Mouse (Mus musculus) liver, embryonic 15.5 days (tissue): Measurements from ENCODE around the gene Olfr544. TPM values are rescaled to one million over a fixed set of nuclear protein-coding genes. Genes with fewer than 3 reads are reported as not detected.

Experiments used
- ATAC-seq: fragments of 200-750 bp; cut with Nextera tagmentation; 2 replicates; pipeline ENCODE4 v1.8.0; 2017; ENCODE audit warnings: moderate number of reproducible peaks, mild to moderate bottlenecking, moderate library complexity; ENCODE audit not compliant: insufficient read depth
- H3K27ac ChIP-seq: fragments of 300-500 bp; sonication (generic); replicated peaks from 2 replicates; pipeline ENCODE4 v1.5.1; 2015; ENCODE audit warnings: mild to moderate bottlenecking, inconsistent platforms
- H3K27me3 ChIP-seq: fragments of 300-500 bp; sonication (generic); 2 replicates; pipeline ENCODE4 v1.6.1; 2015; ENCODE audit warnings: mild to moderate bottlenecking, inconsistent platforms
- H3K36me3 ChIP-seq: fragments of 300-500 bp; sonication (generic); replicated peaks from 2 replicates; pipeline ENCODE4 v1.6.1; 2015; ENCODE audit warnings: moderate library complexity, mild to moderate bottlenecking, inconsistent platforms
- H3K4me1 ChIP-seq: fragments of 300-500 bp; sonication (generic); replicated peaks from 2 replicates; pipeline ENCODE4 v1.6.1; 2015; ENCODE audit warnings: inconsistent platforms
- H3K4me2 ChIP-seq: fragments of 300-500 bp; sonication (generic); 2 replicates; pipeline ENCODE4 v1.6.1; 2015; ENCODE audit warnings: moderate library complexity, mild to moderate bottlenecking, inconsistent platforms
- H3K4me3 ChIP-seq: fragments of 300-500 bp; sonication (generic); replicated peaks from 2 replicates; pipeline ENCODE4 v1.5.1; 2015; ENCODE audit warnings: mild to moderate bottlenecking, inconsistent platforms
- H3K9ac ChIP-seq: fragments of 300-500 bp; sonication (generic); 2 replicates; pipeline ENCODE4 v1.6.1; 2015; ENCODE audit warnings: moderate library complexity, mild to moderate bottlenecking, inconsistent platforms
- H3K9me3 ChIP-seq: fragments of 300-500 bp; sonication (generic); replicated peaks from 2 replicates; pipeline ENCODE4 v1.6.1; 2016; ENCODE audit warnings: inconsistent platforms
- WGBS: fragments of 180-500 bp; shearing (Covaris S2); methylation state at CpG from one replicate; pipeline ENCODE4 v1.1.7; 2015; ENCODE audit warnings: mixed read lengths; ENCODE audit not compliant: insufficient replicate concordance; 5-methylcytosine and 5-hydroxymethylcytosine counted together
- polyA plus RNA-seq: library from polyadenylated mRNA; unstranded; fragments of >200 nt; fragmentation: Nextera tagmentation; extraction: Ambion mirVana; gene quantifications from 2 replicates; pipeline ENCODE4 v1.2.1, GENCODE M21; 2015

Gene Olfr544
- polyA plus RNA-seq, result 0.07 TPM in 2 replicates

- Histone ChIP-seq H3K27me3 (no peaks in the 10 kb centered on the region), H3K4me3 (no peak within 1 kb of the TSS), H3K9me3 (no peaks in the 10 kb centered on the region), H3K36me3 (no peaks in the 10 kb centered on the region), H3K9ac (no peak within 1 kb of the TSS), H3K4me1 (peaks cover 20% of the 10 kb centered on the region), H3K4me2 (no peak within 1 kb of the TSS), H3K27ac (no peak within 1 kb of the TSS)
- WGBS, result 25% methylated on average over 1 of the region's 1 CpGs
- no peak for ATAC-seq
Measured at GRCm38 (mm10) chr7:102488161-102488560, at the start of gene Olfr544. TSS of gene Olfr544 (minus strand) at chr7:102488313.

GRCm38 (mm10) chr7:102534449-102534848, 46.3 kb upstream of the Olfr544 start, which contains the start of gene Olfr547:
TSS of gene Olfr547 (plus strand) at chr7:102534749.
- Histone ChIP-seq H3K4me3 (no peak within 1 kb of the TSS), H3K4me2 (no peak within 1 kb of the TSS), H3K27ac (no peak within 1 kb of the TSS), H3K9ac (no peak within 1 kb of the TSS), H3K27me3 (no peaks in the 10 kb centered on the region), H3K36me3 (no peaks in the 10 kb centered on the region), H3K9me3 (no peaks in the 10 kb centered on the region), H3K4me1 (no peaks in the 10 kb centered on the region)
- ATAC-seq, result no peak
- WGBS, result 36% methylated on average over 1 of the region's 1 CpGs

- ATAC-seq, result no peak
- WGBS, result 52% methylated on average over 1 of the region's 1 CpGs
- H3K4me3 ChIP-seq, result no peak overlapping the region
Measured at GRCm38 (mm10) chr7:102529052-102529451, 40.9 kb upstream of the Olfr544 start.

GRCm38 (mm10) chr7:102517051-102517335, 28.9 kb upstream of the Olfr544 start:
- WGBS, result 40% methylated on average over 2 of the region's 2 CpGs
- ATAC-seq, result no peak
- no peak overlapping the region for H3K4me3 ChIP-seq

More at GRCm38 (mm10) chr7:102529052-102529451, 40.9 kb upstream of the Olfr544 start:
- no peak overlapping the region for H3K9ac ChIP-seq
- H3K4me2 ChIP-seq, result no peak overlapping the region
- no peaks in the 10 kb centered on the region for H3K36me3 ChIP-seq
- H3K9me3 ChIP-seq, result no peaks in the 10 kb centered on the region
- H3K4me1 ChIP-seq, result no peaks in the 10 kb centered on the region
- H3K27me3 ChIP-seq, result no peaks in the 10 kb centered on the region
- no peak overlapping the region for H3K27ac ChIP-seq

GRCm38 (mm10) chr7:102516261-102517050, 28.3 kb upstream of the Olfr544 start:
- Histone ChIP-seq H3K4me3 (no peak overlapping the region), H3K27ac (no peak overlapping the region), H3K9me3 (no peaks in the 10 kb centered on the region), H3K27me3 (peaks cover 24% of the 10 kb centered on the region), H3K4me2 (no peak overlapping the region), H3K36me3 (no peaks in the 10 kb centered on the region), H3K9ac (no peak overlapping the region), H3K4me1 (peaks cover 5% of the 10 kb centered on the region)
- ATAC-seq, result no peak
- WGBS, result 51% methylated on average over 10 of the region's 10 CpGs

More at GRCm38 (mm10) chr7:102517051-102517335, 28.9 kb upstream of the Olfr544 start:
- Histone ChIP-seq H3K9ac (no peak overlapping the region), H3K4me2 (no peak overlapping the region), H3K4me1 (peaks cover 5% of the 10 kb centered on the region), H3K9me3 (no peaks in the 10 kb centered on the region), H3K27ac (no peak overlapping the region), H3K36me3 (no peaks in the 10 kb centered on the region), H3K27me3 (peaks cover 19% of the 10 kb centered on the region)

GRCm38 (mm10) chr7:102514144-102514543, 26.0 kb upstream of the Olfr544 start:
- no peak for ATAC-seq
- peaks cover 28% of the 10 kb centered on the region for H3K27me3 ChIP-seq

GRCm38 (mm10) chr7:102512814-102513435, 24.8 kb upstream of the Olfr544 start:
- H3K4me3 ChIP-seq, result peak overlapping the region; percentile 50
- no peaks in the 10 kb centered on the region for H3K9me3 ChIP-seq
- H3K36me3 ChIP-seq, result no peaks in the 10 kb centered on the region
- WGBS, result 2% methylated on average over 54 of the region's 54 CpGs
- H3K4me1 ChIP-seq, result peaks cover 5% of the 10 kb centered on the region
- H3K9ac ChIP-seq, result peak overlapping the region; percentile 6; the same call in 1 of the 2 replicates
- peak overlapping the region; percentile 80 for H3K4me2 ChIP-seq
- peaks cover 28% of the 10 kb centered on the region for H3K27me3 ChIP-seq
- H3K27ac ChIP-seq, result no peak overlapping the region
- peak; percentile 76 for ATAC-seq

More at GRCm38 (mm10) chr7:102514144-102514543, 26.0 kb upstream of the Olfr544 start:
- 10% methylated on average over 4 of the region's 4 CpGs for WGBS
- Histone ChIP-seq H3K9ac (no peak overlapping the region), H3K4me1 (peaks cover 5% of the 10 kb centered on the region), H3K9me3 (no peaks in the 10 kb centered on the region), H3K36me3 (no peaks in the 10 kb centered on the region), H3K4me3 (no peak overlapping the region), H3K27ac (no peak overlapping the region), H3K4me2 (no peak overlapping the region)

- Histone ChIP-seq H3K27ac (no peak overlapping the region), H3K4me3 (no peak overlapping the region), H3K9me3 (no peaks in the 10 kb centered on the region), H3K27me3 (peaks cover 28% of the 10 kb centered on the region), H3K36me3 (no peaks in the 10 kb centered on the region), H3K9ac (no peak overlapping the region), H3K4me2 (no peak overlapping the region), H3K4me1 (peaks cover 5% of the 10 kb centered on the region)
- no peak for ATAC-seq
- WGBS, result 64% methylated on average over 10 of the region's 10 CpGs
Measured at GRCm38 (mm10) chr7:102511927-102512326, 23.8 kb upstream of the Olfr544 start.

- ATAC-seq, result no peak
- Histone ChIP-seq H3K4me2 (no peak overlapping the region), H3K27ac (no peak overlapping the region), H3K9ac (no peak overlapping the region), H3K36me3 (no peaks in the 10 kb centered on the region), H3K4me3 (no peak overlapping the region), H3K4me1 (peaks cover 5% of the 10 kb centered on the region), H3K27me3 (peaks cover 28% of the 10 kb centered on the region), H3K9me3 (no peaks in the 10 kb centered on the region)
- 59% methylated on average over 7 of the region's 7 CpGs for WGBS
Measured at GRCm38 (mm10) chr7:102509726-102510125, 21.6 kb upstream of the Olfr544 start.

- 68% methylated on average over 6 of the region's 6 CpGs for WGBS
- no peak overlapping the region for H3K4me3 ChIP-seq
- H3K27me3 ChIP-seq, result peaks cover 23% of the 10 kb centered on the region
- no peak overlapping the region for H3K4me2 ChIP-seq
- peaks cover 5% of the 10 kb centered on the region for H3K4me1 ChIP-seq
- H3K36me3 ChIP-seq, result no peaks in the 10 kb centered on the region
- H3K9ac ChIP-seq, result no peak overlapping the region
- H3K9me3 ChIP-seq, result no peaks in the 10 kb centered on the region
- ATAC-seq, result no peak
- no peak overlapping the region for H3K27ac ChIP-seq
Measured at GRCm38 (mm10) chr7:102508666-102509065, 20.6 kb upstream of the Olfr544 start.

- H3K4me1 ChIP-seq, result peaks cover 5% of the 10 kb centered on the region
- H3K27ac ChIP-seq, result no peak overlapping the region
- no peak overlapping the region for H3K9ac ChIP-seq
- H3K4me3 ChIP-seq, result no peak overlapping the region
- H3K9me3 ChIP-seq, result no peaks in the 10 kb centered on the region
- no peak for ATAC-seq
- peaks cover 20% of the 10 kb centered on the region for H3K27me3 ChIP-seq
- 68% methylated on average over 9 of the region's 9 CpGs for WGBS
- H3K36me3 ChIP-seq, result no peaks in the 10 kb centered on the region
- no peak overlapping the region for H3K4me2 ChIP-seq
Measured at GRCm38 (mm10) chr7:102508066-102508465, 20.0 kb upstream of the Olfr544 start.
